Mouse (Mus musculus) gastrocnemius, postnatal 10 days (tissue): ENCODE results near the gene Gm38392. TPM values are rescaled to one million over a fixed set of nuclear protein-coding genes. Genes with fewer than 3 reads are reported as not detected.

Experiments used
- DNase-seq: peaks from one replicate; pipeline ENCODE4 v3.0.0; 2021; ENCODE audit warnings: mixed read lengths
- microRNA-seq, 2 experiments: library from miRNA; unstranded; fragments of <30 nt; microRNA quantifications; one replicate each; pipeline ENCODE4 v1.2.0; 2021
- total RNA-seq, 2 experiments: library from RNA; stranded (reverse); gene quantifications; 2 replicates each; pipeline ENCODE4 v1.2.3; 2021

The Gm38392 gene
- total RNA-seq, 2 experiments from 2014 or later, result 0.47 to 0.72 TPM

DNA sequence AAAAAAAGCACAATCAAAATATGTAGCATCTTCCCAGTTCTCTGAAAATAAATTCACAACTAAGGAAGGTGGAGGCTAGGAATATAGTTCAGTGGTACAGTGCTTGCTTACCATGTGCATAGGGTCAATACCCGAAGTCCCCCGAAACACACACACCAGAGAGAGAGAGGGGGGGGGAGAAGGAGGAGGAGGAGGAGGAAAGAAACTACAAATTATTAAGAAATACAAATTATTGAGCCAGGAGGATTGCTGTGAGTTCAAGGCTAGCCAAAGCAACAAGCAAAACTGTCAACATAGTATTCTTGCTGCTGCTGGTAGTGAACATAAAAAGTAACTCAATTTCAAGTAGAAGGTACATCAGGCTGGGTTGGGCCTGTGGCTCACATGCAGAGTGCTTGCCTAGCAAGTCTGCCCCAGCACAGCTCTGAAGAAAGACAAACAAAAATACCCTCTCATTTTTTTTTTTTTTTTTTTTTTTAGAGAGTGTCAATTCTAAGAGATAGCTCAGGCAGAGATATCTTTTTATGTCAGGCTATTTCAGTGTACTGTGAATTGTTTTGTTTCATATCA lies 87.4 kb downstream of the Gm38392 start:
- DNase-seq, result no peak

DNA sequence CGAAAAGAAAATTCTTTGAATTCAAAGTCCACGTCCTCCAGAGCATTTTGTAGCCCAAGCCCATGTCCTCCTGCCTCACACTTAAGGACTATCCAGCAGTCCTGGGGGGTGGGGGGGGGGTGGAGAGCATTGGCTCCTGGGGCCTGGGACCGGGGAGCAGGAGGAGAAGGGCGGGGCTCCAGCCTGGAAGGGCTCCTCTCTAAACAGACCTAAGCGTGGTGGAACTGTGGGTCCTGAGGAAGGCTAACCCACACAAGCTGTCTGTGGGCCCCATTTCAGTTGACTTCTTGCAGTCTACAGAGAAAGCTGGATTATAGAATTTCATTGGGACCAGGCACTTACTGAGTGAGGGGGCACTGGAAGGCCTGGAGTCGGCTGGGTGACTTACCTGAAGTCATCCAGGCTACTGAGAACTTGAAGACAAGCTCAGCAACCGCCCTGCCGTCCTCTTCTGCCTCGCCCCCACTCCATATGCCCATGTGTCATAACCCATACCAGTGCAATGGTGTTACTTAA lies 88.4 kb downstream of the Gm38392 start:
- DNase-seq, result no peak

DNA sequence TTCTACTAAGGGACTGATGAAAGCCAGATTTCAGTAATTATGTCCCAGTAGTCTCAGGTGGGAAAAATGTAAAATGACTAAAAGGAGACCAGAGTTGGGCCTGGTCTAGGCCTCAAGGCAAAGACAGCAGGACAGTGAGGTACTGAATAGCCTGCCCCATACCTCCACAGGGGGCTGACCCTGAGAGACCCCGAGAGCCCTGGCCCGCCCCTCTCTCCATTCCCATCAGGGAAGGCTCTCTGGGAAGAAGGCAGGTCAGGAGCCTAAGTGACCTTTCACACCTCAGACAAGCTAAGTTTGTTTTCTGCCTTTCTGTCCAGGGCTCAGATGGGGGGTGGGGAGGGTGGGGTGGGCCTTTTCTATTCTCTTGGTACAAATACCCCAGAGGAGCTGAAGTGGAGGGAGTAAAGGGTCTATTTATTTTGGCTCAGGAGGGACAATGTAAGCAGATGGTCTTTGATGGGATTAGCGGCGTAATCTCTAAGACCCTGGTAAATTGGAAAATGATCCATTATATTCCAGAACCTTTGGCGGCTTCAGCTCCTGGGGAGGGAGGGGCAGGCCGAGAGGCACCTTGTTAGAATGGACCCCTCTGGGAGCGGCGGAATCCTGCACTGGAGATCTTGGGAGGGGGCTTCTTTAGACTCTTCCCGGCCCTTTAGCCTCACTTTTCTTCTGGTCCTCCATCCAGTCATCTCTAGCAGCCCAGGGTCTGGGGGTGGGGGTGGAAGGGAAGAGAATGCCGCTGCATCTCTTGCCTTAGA lies 89.1 kb downstream of the Gm38392 start:
- no peak for DNase-seq

Small RNAs within 50 kb of the gene (microRNA-seq; reads per million reads assigned to microRNA genes)
- 0 reads per million in 2 experiments for gene Gm25641
- 0.50 to 0.64 reads per million in 2 experiments for gene Mir3093
- gene Mir9-1, result 0 reads per million in 2 experiments

Other genes starting within 250 kb of the Gm38392 start
- 10 to 100 TPM; 12.5 to 14.7 TPM for gene Gpatch4, start 244.1 kb downstream of the Gm38392 start, total RNA-seq
- 10 to 100 TPM; 52.5 to 57.1 TPM for gene Naxe, start 228.7 kb downstream of the Gm38392 start, total RNA-seq
- not detected for gene Ttc24, start 208.9 kb downstream of the Gm38392 start, total RNA-seq
- 1 to 10 TPM; 5.6 to 8.3 TPM for gene Iqgap3, start 205.2 kb downstream of the Gm38392 start, total RNA-seq
- 100 to 1,000 TPM; 148 to 163 TPM for gene Mef2d, start 144.8 kb downstream of the Gm38392 start, total RNA-seq
- not detected for gene Rhbg, start 32.5 kb downstream of the Gm38392 start, total RNA-seq
- 1 to 10 TPM; 8.7 to 9.5 TPM for gene Tsacc, start 9.8 kb upstream of the Gm38392 start, total RNA-seq
- 100 to 1,000 TPM; 177 to 190 TPM for gene Cct3, start 9.9 kb upstream of the Gm38392 start, total RNA-seq
- gene Glmp, start 37.8 kb upstream of the Gm38392 start, total RNA-seq, result 10 to 100 TPM; 48.2 to 52.1 TPM
- gene Tmem79, start 48.9 kb upstream of the Gm38392 start, total RNA-seq, result 1 to 10 TPM; 1.1 to 1.2 TPM
- 10 to 100 TPM; 31.1 to 43.9 TPM for gene Smg5, start 49.0 kb upstream of the Gm38392 start, total RNA-seq
- gene Paqr6, start 77.4 kb upstream of the Gm38392 start, total RNA-seq, result 1 to 10 TPM; 1.2 to 1.6 TPM
- 10 to 100 TPM in 1 of 2 experiments, not detected in 1; 29.3 TPM for gene Bglap3, start 85.5 kb upstream of the Gm38392 start, total RNA-seq
- gene Bglap2, start 91.5 kb upstream of the Gm38392 start, total RNA-seq, result 10 to 100 TPM in 1 of 2 experiments, not detected in 1; 42.4 TPM
- 100 to 1,000 TPM in 1 of 2 experiments, not detected in 1; 175 TPM for gene Bglap, start 97.3 kb upstream of the Gm38392 start, total RNA-seq
- gene Pmf1, start 123.1 kb upstream of the Gm38392 start, total RNA-seq, result 10 to 100 TPM; 44.0 to 46.8 TPM
- gene Slc25a44, start 137.9 kb upstream of the Gm38392 start, total RNA-seq, result 10 to 100 TPM; 11.9 to 12.3 TPM
- gene Sema4a, start 174.0 kb upstream of the Gm38392 start, total RNA-seq, result 1 to 10 TPM; 2.3 to 3.7 TPM
- 100 to 1,000 TPM; 189 to 213 TPM for gene Lmna, start 222.7 kb upstream of the Gm38392 start, total RNA-seq
- 1 to 10 TPM; 3.0 to 6.3 TPM for gene Mex3a, start 245.2 kb upstream of the Gm38392 start, total RNA-seq